Mouse (Mus musculus) gastrocnemius, adult 2 months (tissue): ENCODE measurements around the gene Sfrp2. TPM values are rescaled to one million over a fixed set of nuclear protein-coding genes. Genes with fewer than 3 reads are reported as not detected.

ENCODE experiments used
- DNase-seq: peaks from one replicate; pipeline ENCODE4 v3.0.0; 2022
- H3K27ac ChIP-seq: fragments of 200-600 bp; 2 replicates; pipeline ENCODE4 v1.8.1; 2022; ENCODE audit warnings: mild to moderate bottlenecking
- H3K4me3 ChIP-seq: fragments of 200-600 bp; 2 replicates; pipeline ENCODE4 v1.8.1; 2022; ENCODE audit warnings: mild to moderate bottlenecking, moderate library complexity
- CTCF ChIP-seq: fragments of 200-600 bp; IDR thresholded peaks from 2 replicates; pipeline ENCODE4 v1.8.1; 2022; ENCODE audit warnings: antibody characterized with exemption, mild to moderate bottlenecking, moderate library complexity
- intact Hi-C: fragments of 180-260 bp; cut with DNase I; formaldehyde crosslinking; loops from one replicate; pipeline ENCODE4 v1.15.1; 2025
- total RNA-seq, 2 experiments: library from RNA; stranded (reverse); gene quantifications; 2 replicates each; pipeline ENCODE4 v1.2.3; 2021

The Sfrp2 gene
- total RNA-seq, 2 experiments from 2014 or later = 1.2 to 7.1 TPM

DNA sequence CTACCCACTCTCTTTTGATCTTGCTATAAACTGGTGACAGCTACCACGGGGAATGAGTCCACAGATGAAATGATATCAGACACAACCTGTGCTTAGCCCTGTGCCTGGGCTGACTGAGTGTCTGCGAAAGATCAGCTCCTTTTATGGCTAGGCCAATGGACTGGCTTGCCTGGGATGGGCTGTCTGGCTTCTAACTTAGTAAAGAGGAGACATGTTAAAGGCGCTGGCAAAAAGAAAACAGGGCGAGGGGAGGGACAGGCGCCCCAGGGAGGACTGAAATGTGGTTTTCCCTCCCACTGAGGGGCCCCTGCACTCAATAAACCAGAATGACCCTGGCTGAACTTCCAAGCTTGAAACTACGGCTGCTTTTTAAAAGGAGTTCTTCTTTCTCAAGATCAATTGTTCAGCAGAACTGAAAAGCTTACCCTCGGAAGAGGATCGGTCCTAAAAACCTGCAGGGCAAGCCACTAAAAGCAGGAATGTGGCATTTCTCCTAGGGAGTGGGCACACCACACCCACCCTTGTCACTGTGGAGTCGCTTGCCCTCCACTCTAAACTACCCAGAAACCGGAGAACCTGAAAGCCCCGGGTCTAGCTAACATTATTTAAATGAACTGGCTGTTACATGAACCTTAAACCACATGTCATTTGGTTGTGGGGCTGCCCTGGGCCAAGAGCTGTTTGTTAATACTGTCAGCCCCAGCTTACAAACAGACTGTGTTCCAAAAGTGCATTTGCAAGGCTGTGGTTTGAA is 17.8 kb downstream of the Sfrp2 start:
- DNase-seq = peak; percentile 26
- TF ChIP-seq CTCF = no peak
- Histone ChIP-seq H3K27ac (peak overlapping the region; percentile 59), H3K4me3 (peak overlapping the region; percentile 59)
- intact Hi-C loops = no loop called here

- H3K27ac ChIP-seq = no peak overlapping the region
- TF ChIP-seq CTCF = no peak
- no peak overlapping the region for H3K4me3 ChIP-seq
- DNase-seq = no peak
- intact Hi-C loops = no loop called here
These were observed 18.6 kb downstream of the Sfrp2 start for GRCm38 (mm10) chr3:83784726-83785125.

- no peak for DNase-seq
- intact Hi-C loops = no loop called here
- no peak for TF ChIP-seq CTCF
- Histone ChIP-seq H3K27ac (no peak overlapping the region), H3K4me3 (no peak overlapping the region)
These were observed 21.0 kb downstream of the Sfrp2 start for GRCm38 (mm10) chr3:83787086-83787485.

GRCm38 (mm10) chr3:83787776-83788305 is 21.7 kb downstream of the Sfrp2 start:
- no peak for DNase-seq
- intact Hi-C loops = no loop called here
- TF ChIP-seq CTCF = no peak
- H3K4me3 ChIP-seq = no peak overlapping the region
- no peak overlapping the region for H3K27ac ChIP-seq

DNA sequence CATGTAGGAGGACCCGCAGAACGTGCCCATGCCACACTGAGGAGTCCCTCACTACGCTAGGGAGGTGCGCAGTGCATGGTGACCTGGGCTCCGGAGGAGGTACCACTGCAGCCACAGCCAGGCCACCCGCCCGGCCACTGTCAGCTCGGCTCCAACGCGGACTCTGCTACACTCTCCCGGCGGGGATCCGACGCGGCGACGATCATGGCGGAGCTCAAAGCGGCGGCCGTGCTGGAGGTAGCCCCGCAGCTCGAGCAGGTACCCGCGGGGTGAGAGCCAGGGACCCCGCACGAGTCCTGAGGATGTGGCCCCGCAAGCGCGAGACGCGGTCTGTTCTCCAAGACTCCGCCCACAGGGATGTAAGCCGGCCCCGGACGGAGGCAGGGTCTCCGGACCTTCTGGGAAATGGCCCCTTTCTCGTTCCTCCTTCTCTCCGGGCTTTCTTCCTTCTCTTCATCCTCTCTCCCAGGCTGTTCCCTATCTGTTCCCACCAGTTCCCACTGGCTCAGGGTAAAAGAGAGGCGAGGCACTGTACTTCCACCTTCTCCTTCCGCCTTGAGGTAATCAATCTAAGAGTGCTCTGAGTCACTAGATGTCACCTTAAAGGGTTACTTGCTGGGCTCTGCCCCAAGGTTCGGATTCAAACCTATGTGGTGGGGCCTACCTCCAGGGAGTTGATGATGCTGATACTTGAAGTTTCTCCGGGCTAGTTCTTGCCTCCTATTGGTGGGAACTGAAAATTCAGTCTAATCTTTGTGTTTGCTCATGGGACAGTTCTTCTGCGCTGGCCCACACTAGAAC is 23.7 kb downstream of the Sfrp2 start:
- no peak for TF ChIP-seq CTCF
- Histone ChIP-seq H3K27ac (no peak overlapping the region), H3K4me3 (peak overlapping the region; percentile 73)
- intact Hi-C loops = no loop called here
- peak; percentile 25 for DNase-seq

- intact Hi-C loops = no loop called here
- Histone ChIP-seq H3K27ac (no peak overlapping the region), H3K4me3 (no peak overlapping the region)
- DNase-seq = no peak
- TF ChIP-seq CTCF = no peak
These were observed 25.3 kb downstream of the Sfrp2 start for GRCm38 (mm10) chr3:83791444-83791843.

- no peak overlapping the region for H3K4me3 ChIP-seq
- TF ChIP-seq CTCF = no peak
- no peak for DNase-seq
- intact Hi-C loops = no loop called here
- H3K27ac ChIP-seq = no peak overlapping the region
These were observed 31.0 kb downstream of the Sfrp2 start for GRCm38 (mm10) chr3:83797098-83797497.

- Histone ChIP-seq H3K27ac (no peak overlapping the region), H3K4me3 (no peak overlapping the region)
- intact Hi-C loops = loop anchor here (2.0 kb wide), 1 partner anchor 101 kb away; no protein-coding TSS in a partner anchor
- DNase-seq = peak; percentile 64
- peak; percentile 71 for TF ChIP-seq CTCF
These were observed 31.7 kb downstream of the Sfrp2 start for GRCm38 (mm10) chr3:83797828-83798227.

DNA sequence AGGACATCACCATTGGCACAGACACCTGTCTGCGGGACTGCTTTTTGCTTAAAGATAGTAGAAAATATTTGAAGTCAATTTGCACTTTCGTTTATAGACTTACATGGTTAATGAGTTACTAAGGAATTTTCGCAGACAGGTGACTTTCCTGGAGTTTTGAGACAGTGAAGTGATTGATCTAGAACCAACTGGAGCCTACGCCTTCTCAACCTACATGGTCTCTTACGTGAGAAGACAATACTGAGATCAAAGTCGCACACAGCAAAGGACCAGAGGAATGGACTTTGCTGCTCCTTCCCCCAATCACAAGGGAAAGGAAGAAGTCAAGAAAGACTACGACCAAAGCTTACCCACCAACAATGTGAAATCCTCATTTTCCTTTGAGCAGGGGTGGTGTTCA is 33.4 kb downstream of the Sfrp2 start:
- intact Hi-C loops = loop anchor here (2.0 kb wide), 1 partner anchor 99 kb away; no protein-coding TSS in a partner anchor

DNA sequence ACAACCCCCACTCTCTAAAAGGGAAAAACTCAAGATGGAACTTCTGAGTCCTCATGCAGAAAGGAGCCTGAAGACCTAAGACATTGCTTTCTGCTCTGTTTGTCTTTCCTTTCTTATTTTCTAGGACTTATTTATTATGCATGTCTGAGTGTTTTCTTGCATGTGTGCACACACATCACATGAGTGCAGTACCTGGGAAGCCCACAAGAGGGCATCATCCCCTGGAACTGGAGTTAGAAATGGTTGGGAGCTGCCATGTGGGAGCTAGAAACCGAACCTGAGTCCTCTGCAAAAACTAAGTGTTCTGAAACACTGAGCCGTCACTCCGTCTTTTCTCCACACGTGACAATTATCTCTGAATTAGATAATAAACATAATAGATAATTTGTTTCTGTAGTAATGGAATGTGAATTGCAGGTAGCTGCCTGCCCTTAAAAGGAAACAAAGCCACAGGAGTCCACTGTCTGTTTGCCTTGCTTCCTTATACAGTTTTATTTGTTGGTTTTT is 35.6 kb downstream of the Sfrp2 start:
- no peak overlapping the region for H3K27ac ChIP-seq

More for the DNA sequence above, 33.4 kb downstream of the Sfrp2 start:
- no peak for TF ChIP-seq CTCF
- no peak overlapping the region for H3K27ac ChIP-seq
- DNase-seq = no peak
- no peak overlapping the region for H3K4me3 ChIP-seq

GRCm38 (mm10) chr3:83808483-83808882 is 42.4 kb downstream of the Sfrp2 start:
- intact Hi-C loops = no loop called here

More for the DNA sequence above, 35.6 kb downstream of the Sfrp2 start:
- DNase-seq = no peak
- no peak overlapping the region for H3K4me3 ChIP-seq
- no peak for TF ChIP-seq CTCF
- intact Hi-C loops = no loop called here

DNA sequence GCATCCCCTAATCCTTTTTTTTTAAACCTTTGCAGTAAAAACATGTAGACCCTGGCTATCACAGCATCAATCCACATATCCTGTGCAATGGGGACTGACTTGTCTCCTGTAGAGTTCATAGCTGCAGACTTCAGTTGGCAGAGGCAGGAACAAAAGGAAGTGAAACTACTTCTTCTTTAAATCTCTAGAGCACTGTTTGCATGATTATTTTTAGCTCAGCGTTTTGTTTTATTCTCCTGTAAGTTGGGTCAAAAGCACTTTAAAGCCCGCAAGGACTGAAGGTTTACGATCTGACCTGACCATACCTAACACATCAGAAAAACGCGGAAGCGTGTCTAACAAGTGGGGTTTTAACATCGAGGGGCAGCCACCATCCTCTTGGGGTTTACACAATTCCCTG is 45.9 kb downstream of the Sfrp2 start:
- DNase-seq = no peak
- Histone ChIP-seq H3K27ac (no peak overlapping the region), H3K4me3 (peak overlapping the region; percentile 26; the same call in 1 of the 2 replicates)
- no peak for TF ChIP-seq CTCF
- intact Hi-C loops = no loop called here

More at GRCm38 (mm10) chr3:83808483-83808882, 42.4 kb downstream of the Sfrp2 start:
- DNase-seq = no peak
- Histone ChIP-seq H3K27ac (no peak overlapping the region), H3K4me3 (no peak overlapping the region)
- no peak for TF ChIP-seq CTCF

GRCm38 (mm10) chr3:83812863-83813262 is 46.7 kb downstream of the Sfrp2 start:
- TF ChIP-seq CTCF = no peak
- no peak for DNase-seq
- no peak overlapping the region for H3K27ac ChIP-seq
- H3K4me3 ChIP-seq = no peak overlapping the region
- intact Hi-C loops = no loop called here
